ENCODE assay signal across 22 mouse cellular contexts in the genomic region with DNA sequence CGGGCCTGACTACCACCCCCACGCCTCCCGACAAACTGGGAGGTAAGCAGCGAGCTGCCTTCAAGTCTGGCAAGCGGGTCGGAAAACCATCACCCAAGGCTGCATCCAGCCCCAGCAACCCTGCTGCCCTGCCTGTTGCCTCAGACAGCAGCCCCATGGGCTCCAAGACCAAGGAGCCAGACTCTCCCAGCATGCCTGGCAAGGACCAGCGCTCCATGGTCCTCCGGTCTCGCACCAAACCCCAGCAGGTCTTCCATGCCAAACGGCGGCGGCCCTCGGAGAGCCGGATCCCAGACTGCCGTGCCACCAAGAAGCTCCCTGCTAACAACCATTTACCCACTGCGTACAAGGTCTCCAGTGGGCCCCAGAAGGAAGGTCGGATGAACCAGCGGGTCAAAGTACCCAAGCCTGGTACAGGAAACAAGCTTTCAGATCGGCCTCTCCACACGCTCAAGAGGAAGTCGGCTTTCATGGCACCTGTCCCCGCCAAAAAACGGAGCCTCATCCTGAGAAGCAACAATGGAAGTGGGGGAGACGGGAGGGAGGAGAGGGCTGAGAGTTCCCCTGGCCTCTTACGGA. TPM values are rescaled to one million over a fixed set of nuclear protein-coding genes. Genes with fewer than 3 reads are reported as not detected.
DNase-seq lines count a peak whose midpoint lies in the region; ATAC-seq and TF ChIP-seq lines count a peak whose summit lies in the region.
"Had no signal": no experiment of that assay in that cellular context is flagged by ENCODE, and none has a peak within 500 bp of the region (broad histone marks: within the 10 kb centered on the region; RNA-seq: fewer than 3 reads in every experiment).

No protein-coding gene starts in this region.

- ATAC-seq in forebrain, embryonic 14.5 days, result no peak
- peak; percentile 36 for ATAC-seq in intestine, postnatal 0 days
- no peak for ATAC-seq in intestine, embryonic 16.5 days
- ATAC-seq: forebrain, embryonic 13.5 days; intestine, embryonic 15.5 days; liver, embryonic 12.5 days; midbrain, embryonic 13.5 days; Patski had no signal

- TF ChIP-seq POLR2A in ES-Bruce4 (IDR thresholded peaks at IDR 0.05; ENCODE audit: insufficient read depth, low read length), result no peak

- H3K4me3 ChIP-seq in forebrain, embryonic 10.5 days, result no peak overlapping the region
- no peak overlapping the region for H3K4me3 ChIP-seq in forebrain, embryonic 14.5 days (ENCODE audit: low read depth, low read length)
- H3K4me3 ChIP-seq in intestine, postnatal 0 days (ENCODE audit: low read depth, low read length), result no peak overlapping the region
- H3K4me3 ChIP-seq in intestine, embryonic 16.5 days (ENCODE audit: low read length), result no peak overlapping the region
- peak overlapping the region; percentile 18 for H3K4me3 ChIP-seq in ES-Bruce4 (ENCODE audit: low read depth, low read length)
- H3K4me3 ChIP-seq: embryonic facial prominence, embryonic 12.5 days; forebrain, embryonic 13.5 days; intestine, embryonic 15.5 days; limb, embryonic 13.5 days; liver, embryonic 12.5 days; midbrain, embryonic 13.5 days had no signal

- H3K4me1 ChIP-seq in forebrain, embryonic 10.5 days, result peaks cover 32% of the 10 kb centered on the region
- peaks cover 26% of the 10 kb centered on the region for H3K4me1 ChIP-seq in forebrain, embryonic 14.5 days (ENCODE audit: control insufficient read depth, insufficient read depth, low read length)
- H3K4me1 ChIP-seq in intestine, postnatal 0 days (replicated peaks; ENCODE audit: control insufficient read depth, insufficient read depth, low read length), result peaks cover 8% of the 10 kb centered on the region; the same call in 1 of the 2 replicates
- H3K4me1 ChIP-seq in intestine, embryonic 16.5 days (ENCODE audit: control insufficient read depth, insufficient read depth, low read length), result peaks cover 35% of the 10 kb centered on the region
- H3K4me1 ChIP-seq in ES-Bruce4 (ENCODE audit: control insufficient read depth, insufficient read depth, low read length), result peaks cover 13% of the 10 kb centered on the region

- no peak overlapping the region for H3K9ac ChIP-seq in forebrain, embryonic 14.5 days (ENCODE audit: low read length)
- no peak overlapping the region; the same call in 1 of the 2 replicates for H3K9ac ChIP-seq in intestine, postnatal 0 days (ENCODE audit: low read depth, low read length)
- H3K9ac ChIP-seq in intestine, embryonic 16.5 days (ENCODE audit: low read depth, low read length), result no peak overlapping the region; the same call in 1 of the 2 replicates
- H3K9ac ChIP-seq in ES-Bruce4 (ENCODE audit: low read depth, poor library complexity, severe bottlenecking), result peak overlapping the region; percentile 40
- H3K9ac ChIP-seq: embryonic facial prominence, embryonic 12.5 days; forebrain, embryonic 13.5 days; intestine, embryonic 15.5 days; limb, embryonic 13.5 days; liver, embryonic 12.5 days; midbrain, embryonic 13.5 days had no signal

- no peak for TF ChIP-seq CTCF in intestine, postnatal 0 days (IDR thresholded peaks at IDR 0.05; ENCODE audit: low read depth)
- TF ChIP-seq CTCF in ES-Bruce4 (IDR thresholded peaks at IDR 0.05; ENCODE audit: low read depth, low read length), result no peak

- H3K4me2 ChIP-seq in forebrain, embryonic 14.5 days (ENCODE audit: low read length), result no peak overlapping the region
- H3K4me2 ChIP-seq in intestine, postnatal 0 days (replicated peaks; ENCODE audit: low read depth), result peak overlapping the region; percentile 24; the same call in 1 of the 2 replicates
- no peak overlapping the region for H3K4me2 ChIP-seq in intestine, embryonic 16.5 days (ENCODE audit: low read depth, low read length)
- H3K4me2 ChIP-seq: embryonic facial prominence, embryonic 12.5 days; forebrain, embryonic 13.5 days; heart, embryonic 11.5 days; intestine, embryonic 15.5 days; limb, embryonic 13.5 days; liver, embryonic 12.5 days; midbrain, embryonic 13.5 days had no signal

- H3K27ac ChIP-seq in forebrain, embryonic 10.5 days, result peak overlapping the region; percentile 30; the same call in 1 of the 2 replicates
- no peak overlapping the region for H3K27ac ChIP-seq in forebrain, embryonic 14.5 days (ENCODE audit: low read depth, low read length)
- H3K27ac ChIP-seq in intestine, postnatal 0 days (ENCODE audit: low read depth, low read length), result peak overlapping the region; percentile 66
- H3K27ac ChIP-seq in intestine, embryonic 16.5 days (ENCODE audit: low read length), result no peak overlapping the region
- no peak overlapping the region for H3K27ac ChIP-seq in ES-Bruce4 (ENCODE audit: insufficient read depth, low read length)
- H3K27ac ChIP-seq: limb, embryonic 13.5 days; liver, embryonic 12.5 days; midbrain, embryonic 13.5 days had no signal

- TF ChIP-seq EP300 in ES-Bruce4 (IDR thresholded peaks at IDR 0.05; ENCODE audit: insufficient read depth, low read depth, low read length), result no peak

- DNase-seq in forebrain, embryonic 10.5 days (ENCODE audit: extremely low spot score, low spot score), result no peak
- no peak for DNase-seq in forebrain, embryonic 14.5 days (ENCODE audit: low spot score)
- DNase-seq in ZHBTc4 (ENCODE audit: low read depth, low spot score), result peak; percentile 47
- DNase-seq in left cerebral cortex, adult 18-20 months (ENCODE audit: low spot score in 2 of 2), result no peak
- DNase-seq: adrenal gland, adult 2 months; gastrocnemius, postnatal 10 days; kidney, postnatal 25 days; lung, adult 18-20 months; lung, postnatal 14 days; spleen, adult 18-20 months had no signal

- no peaks in the 10 kb centered on the region for H3K9me3 ChIP-seq in forebrain, embryonic 10.5 days
- no peaks in the 10 kb centered on the region for H3K9me3 ChIP-seq in forebrain, embryonic 14.5 days (replicated peaks; ENCODE audit: control insufficient read depth, low read length)
- no peaks in the 10 kb centered on the region for H3K9me3 ChIP-seq in intestine, postnatal 0 days (ENCODE audit: control insufficient read depth)
- H3K9me3 ChIP-seq in intestine, embryonic 16.5 days (ENCODE audit: control insufficient read depth, low read length), result no peaks in the 10 kb centered on the region
- no peaks in the 10 kb centered on the region for H3K9me3 ChIP-seq in ES-Bruce4 (replicated peaks; ENCODE audit: control insufficient read depth, insufficient read depth, low read length, poor library complexity, severe bottlenecking)
- H3K9me3 ChIP-seq: embryonic facial prominence, embryonic 12.5 days; forebrain, embryonic 13.5 days; G1E; intestine, embryonic 15.5 days; limb, embryonic 13.5 days; liver, embryonic 12.5 days; midbrain, embryonic 13.5 days had no signal

- WGBS in forebrain, embryonic 10.5 days, result 93% methylated on average over 25 of the region's 25 CpGs
- 90% methylated on average over 25 of the region's 25 CpGs for WGBS in forebrain, embryonic 14.5 days
- 74% methylated on average over 25 of the region's 25 CpGs for WGBS in intestine, postnatal 0 days
- 88% methylated on average over 25 of the region's 25 CpGs for WGBS in intestine, embryonic 16.5 days

- H3K36me3 ChIP-seq in forebrain, embryonic 10.5 days (replicated peaks), result peaks cover 92% of the 10 kb centered on the region
- H3K36me3 ChIP-seq in forebrain, embryonic 14.5 days (ENCODE audit: control insufficient read depth, insufficient read depth, low read length), result peaks cover 80% of the 10 kb centered on the region
- peaks cover 67% of the 10 kb centered on the region for H3K36me3 ChIP-seq in intestine, postnatal 0 days (ENCODE audit: control insufficient read depth, insufficient read depth)
- H3K36me3 ChIP-seq in intestine, embryonic 16.5 days (ENCODE audit: control insufficient read depth, insufficient read depth, low read length), result peaks cover 26% of the 10 kb centered on the region
- no peaks in the 10 kb centered on the region for H3K36me3 ChIP-seq in ES-Bruce4 (ENCODE audit: control insufficient read depth, insufficient read depth, low read length, poor library complexity, severe bottlenecking)

- no peaks in the 10 kb centered on the region for H3K27me3 ChIP-seq in forebrain, embryonic 10.5 days (ENCODE audit: poor library complexity, severe bottlenecking)
- H3K27me3 ChIP-seq in forebrain, embryonic 14.5 days (replicated peaks; ENCODE audit: control insufficient read depth, insufficient read depth, low read length), result no peaks in the 10 kb centered on the region
- no peaks in the 10 kb centered on the region for H3K27me3 ChIP-seq in intestine, postnatal 0 days (replicated peaks; ENCODE audit: control insufficient read depth, insufficient read depth, low read length)
- H3K27me3 ChIP-seq in intestine, embryonic 16.5 days (replicated peaks; ENCODE audit: control insufficient read depth, insufficient read depth, low read length), result no peaks in the 10 kb centered on the region
- H3K27me3 ChIP-seq in ES-Bruce4 (ENCODE audit: control insufficient read depth, insufficient read depth, low read length, poor library complexity, severe bottlenecking), result no peaks in the 10 kb centered on the region
- H3K27me3 ChIP-seq: embryonic facial prominence, embryonic 12.5 days; forebrain, embryonic 13.5 days; intestine, embryonic 15.5 days; limb, embryonic 13.5 days; liver, embryonic 12.5 days; midbrain, embryonic 13.5 days; Patski had no signal

RNA-seq across cellular contexts. Expression of a gene that starts 34.0 kb away (rescaled TPM):
- polyA plus RNA-seq in forebrain, embryonic 10.5 days (2016; fragmentation: Nextera tagmentation; extraction: Ambion mirVana), result 59.3 and 66.1 TPM in 2 replicates
- polyA plus RNA-seq in forebrain, embryonic 14.5 days (2014; fragmentation: Nextera tagmentation; extraction: Ambion mirVana), result 42.6 and 44.3 TPM in 2 replicates
- 86.9 and 88.1 TPM in 2 replicates for polyA plus RNA-seq in intestine, postnatal 0 days (2015; fragmentation: Nextera tagmentation; extraction: Ambion mirVana)
- 81.0 and 95.2 TPM in 2 replicates for polyA plus RNA-seq in intestine, embryonic 16.5 days (2015; fragmentation: Nextera tagmentation; extraction: Ambion mirVana)
- polyA plus RNA-seq in ES-Bruce4 (2011; ENCODE audit: insufficient read depth, insufficient read length, low read depth, missing spikeins), result 60.5 and 68.6 TPM in 2 replicates
- 10 to 100 TPM; 66.2 to 68.2 TPM for total RNA-seq in left cerebral cortex, adult 18-20 months (2021)

Comparison
In these comparisons a context has a peak if more than half of its experiments do, and no peak if none do; other contexts are left out.
1. H3K27ac ChIP-seq: peak in forebrain, embryonic 10.5 days (single experiment) and intestine, postnatal 0 days (single experiment); none in forebrain, embryonic 14.5 days (single experiment), intestine, embryonic 16.5 days (single experiment) and ES-Bruce4 (single experiment).